Mouse (Mus musculus) G1E (cell line): ENCODE data around the gene Igf2bp3.

Experiments
- CTCF ChIP-seq: IDR thresholded peaks from 2 replicates; pipeline ENCODE4 v1.5.1; 2012; ENCODE audit warnings: low read depth, low read length, inconsistent platforms, mixed read lengths
- GATA1 ChIP-seq: IDR thresholded peaks from 2 replicates; pipeline ENCODE4 v1.6.1; 2012; ENCODE audit warnings: borderline replicate concordance, low read length, inconsistent platforms, mixed read lengths
- TAL1 ChIP-seq: conservative IDR thresholded peaks from 2 replicates; pipeline ENCODE4 v1.6.1; 2012; ENCODE audit warnings: low read depth, low read length, inconsistent platforms, mixed read lengths

DNA sequence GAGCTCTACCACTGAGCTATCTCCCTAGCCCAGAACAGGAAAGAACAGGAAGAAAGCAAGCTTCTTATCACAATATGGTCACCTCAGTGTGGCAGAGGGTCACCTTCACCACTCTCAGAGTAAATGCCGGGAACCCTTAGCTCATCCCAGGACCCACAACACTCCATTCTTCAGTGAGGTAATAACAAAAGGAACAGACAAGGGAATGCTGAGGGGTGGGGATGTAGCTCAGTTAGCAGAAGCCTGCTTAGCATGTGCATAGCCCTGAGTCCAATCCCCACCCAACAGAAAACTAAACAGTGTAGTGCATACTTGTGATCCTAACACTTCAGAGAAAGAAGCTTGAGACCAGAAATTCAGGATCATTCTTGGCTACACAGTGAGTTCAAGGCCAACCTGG is 115.7 kb downstream of the Igf2bp3 start:
- TF ChIP-seq CTCF, result no peak
- TF ChIP-seq GATA1, result no peak
- no peak for TF ChIP-seq TAL1
